Mouse (Mus musculus) ES-Bruce4 (cell line): ENCODE results near the gene Usp3.

Source experiments
- CTCF ChIP-seq: IDR thresholded peaks from one replicate; pipeline ENCODE4 v1.8.1; 2011; ENCODE audit warnings: low read depth, low read length
- EP300 ChIP-seq: IDR thresholded peaks from 2 replicates; pipeline ENCODE4 v1.6.1; 2011; ENCODE audit warnings: low read depth, low read length; ENCODE audit not compliant: insufficient read depth
- POLR2A ChIP-seq: IDR thresholded peaks from one replicate; pipeline ENCODE4 v1.8.1; 2011; ENCODE audit warnings: low read length; ENCODE audit not compliant: insufficient read depth

DNA sequence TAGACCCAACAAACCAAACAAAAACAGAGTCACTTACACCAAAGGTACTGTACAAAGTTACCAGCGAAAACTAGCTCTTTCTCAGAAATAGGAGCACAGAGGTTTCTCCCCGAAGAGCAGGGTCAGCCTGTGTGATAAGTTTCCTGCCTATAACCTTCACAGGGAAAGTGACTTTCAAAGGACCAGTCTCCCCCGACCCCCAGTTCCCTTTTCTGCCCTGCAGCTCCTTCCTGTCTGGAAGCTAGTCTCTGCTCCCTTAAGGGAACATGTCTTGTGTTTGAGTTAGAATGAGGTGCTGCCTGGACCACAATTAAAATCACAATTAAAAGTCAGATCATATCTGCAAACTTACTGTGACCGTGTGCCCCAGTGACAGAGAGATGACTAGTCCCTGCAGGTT is 23.9 kb upstream of the Usp3 start:
- TF ChIP-seq EP300 (no peak), CTCF (no peak), POLR2A (no peak)
